Mouse (Mus musculus): ENCODE results near the gene D930007J09Rik.
A peak's percentile ranks its signal among the peaks of the same experiment; 100 is the strongest.

D930007J09Rik gene

DNA sequence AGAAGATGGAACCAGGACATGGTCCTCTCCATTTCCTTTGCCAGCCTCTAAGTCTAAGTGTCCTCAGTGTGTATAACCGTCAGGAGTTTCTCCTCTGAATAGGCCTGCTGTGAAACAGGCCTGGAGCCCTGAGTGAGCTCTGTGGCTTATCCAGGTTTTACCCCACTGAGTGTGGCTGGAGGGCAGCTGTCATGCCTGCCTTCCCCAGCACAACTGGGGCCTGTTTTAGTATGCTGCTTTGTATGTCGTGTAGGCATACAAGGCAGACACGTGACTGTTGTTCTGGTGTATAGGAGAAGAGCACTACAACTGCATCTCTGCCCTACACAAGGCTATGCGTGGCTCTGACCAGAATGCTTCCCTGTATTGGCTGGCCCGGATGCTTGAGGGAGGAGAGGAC, 17.3 kb upstream of the D930007J09Rik start:
- no peak for DNase-seq (ENCODE audit: low read depth)

GRCm38 (mm10) chr13:32819241-32819640, 16.6 kb upstream of the D930007J09Rik start:
- no peak for DNase-seq (ENCODE audit: low read depth)

DNA sequence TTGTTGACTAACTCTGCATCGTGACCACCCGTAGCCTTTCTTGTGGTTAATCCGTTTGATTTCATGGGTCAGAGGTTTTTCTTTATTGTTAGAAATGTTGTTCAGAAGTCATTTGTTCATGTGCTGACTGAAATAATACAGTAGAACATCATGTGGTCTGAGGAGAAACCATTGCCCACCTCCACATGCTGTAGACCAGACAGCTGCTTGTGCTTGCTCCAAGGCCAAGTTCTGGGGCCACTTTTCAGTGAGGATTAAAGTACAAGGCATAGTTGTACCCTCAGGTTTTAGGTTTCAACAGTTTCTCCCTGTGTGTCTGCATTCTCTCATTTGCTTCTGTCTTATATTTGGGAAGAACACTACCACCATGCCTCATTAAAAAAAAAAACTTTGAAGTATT, 5.0 kb upstream of the D930007J09Rik start:
- DNase-seq (ENCODE audit: low read depth) = no peak

DNA sequence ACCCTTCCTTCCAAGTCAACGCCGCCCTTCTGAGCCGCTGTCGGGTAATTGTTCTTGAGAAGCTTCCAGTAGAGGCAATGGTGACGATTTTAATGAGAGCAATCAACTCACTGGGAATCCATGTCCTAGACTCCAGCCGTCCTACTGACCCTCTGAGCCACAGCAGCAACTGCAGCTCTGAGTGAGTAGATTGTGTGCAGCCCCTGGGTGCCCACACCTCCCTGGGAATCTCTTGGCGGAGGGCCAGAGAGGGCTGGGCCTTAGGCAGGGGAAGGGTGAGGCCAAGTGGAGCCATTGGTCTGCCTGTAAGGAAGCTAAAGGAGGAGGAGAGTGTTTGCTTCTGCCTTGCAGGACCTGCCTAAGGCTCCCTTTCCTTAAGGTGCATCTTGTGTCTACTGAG, 4.2 kb upstream of the D930007J09Rik start:
- no peak for DNase-seq (ENCODE audit: low read depth)

- peak; percentile 8 for DNase-seq (ENCODE audit: low read depth)
These were observed 1.2 kb upstream of the D930007J09Rik start for GRCm38 (mm10) chr13:32803701-32804345.

- DNase-seq (ENCODE audit: low read depth) = peak; percentile 98
These were observed 892 bp downstream of the D930007J09Rik start, which contains the start of gene Wrnip1 for GRCm38 (mm10) chr13:32801693-32802221. TSS of gene Wrnip1 (plus strand) at chr13:32802038.

- DNase-seq (ENCODE audit: low read depth) = peak; percentile 58
These were observed 1.8 kb downstream of the D930007J09Rik start for GRCm38 (mm10) chr13:32800859-32801258.

- peak; percentile 67 for DNase-seq (ENCODE audit: low read depth)
These were observed 3.5 kb downstream of the D930007J09Rik start for GRCm38 (mm10) chr13:32799131-32799530.

DNA sequence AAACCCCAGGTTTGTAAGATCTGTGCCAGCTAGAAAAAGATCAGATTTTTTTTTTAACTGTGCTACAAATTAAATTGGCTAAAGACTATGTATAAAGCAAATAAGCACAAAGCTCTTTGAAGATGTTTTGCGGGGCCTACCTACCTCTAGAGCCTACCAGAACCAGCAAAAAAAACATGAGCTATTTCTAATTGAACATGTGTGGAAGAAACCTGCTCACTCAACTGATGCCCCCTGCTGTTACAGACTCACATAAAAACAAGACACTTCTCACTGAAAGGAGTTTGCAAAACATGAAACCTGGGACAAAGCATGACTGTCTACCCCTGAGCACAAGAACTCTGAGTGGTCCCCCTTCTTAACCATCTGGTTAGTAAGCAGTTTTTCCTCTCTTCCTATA, 5.6 kb downstream of the D930007J09Rik start:
- peak; percentile 13 for DNase-seq (ENCODE audit: low read depth)

GRCm38 (mm10) chr13:32795166-32795565, 7.5 kb downstream of the D930007J09Rik start:
- DNase-seq (ENCODE audit: low read depth) = no peak

GRCm38 (mm10) chr13:32794619-32795018, 8.0 kb downstream of the D930007J09Rik start:
- DNase-seq (ENCODE audit: low read depth) = no peak

DNA sequence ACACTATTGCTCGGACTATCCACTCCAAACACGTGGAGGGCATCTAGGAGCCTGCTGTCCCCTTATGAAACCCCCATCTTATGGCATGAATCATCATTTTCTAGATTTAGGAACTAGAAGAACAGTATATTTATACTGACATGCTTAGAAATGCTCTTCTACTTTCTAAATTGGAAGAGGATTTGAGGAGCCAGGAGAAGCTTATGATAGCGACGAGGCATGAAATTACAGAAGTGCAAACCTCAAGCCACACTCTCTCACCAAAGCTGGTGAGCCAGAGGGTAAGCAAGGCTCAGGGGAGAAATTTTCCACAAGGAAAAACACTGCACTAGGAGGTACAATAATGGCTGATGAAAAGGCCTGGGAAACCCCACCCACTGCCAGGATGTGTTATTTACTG, 12.9 kb downstream of the D930007J09Rik start:
- no peak for DNase-seq (ENCODE audit: low read depth)

- DNase-seq (ENCODE audit: low read depth) = no peak
These were observed 15.1 kb downstream of the D930007J09Rik start for GRCm38 (mm10) chr13:32787584-32787983.

DNA sequence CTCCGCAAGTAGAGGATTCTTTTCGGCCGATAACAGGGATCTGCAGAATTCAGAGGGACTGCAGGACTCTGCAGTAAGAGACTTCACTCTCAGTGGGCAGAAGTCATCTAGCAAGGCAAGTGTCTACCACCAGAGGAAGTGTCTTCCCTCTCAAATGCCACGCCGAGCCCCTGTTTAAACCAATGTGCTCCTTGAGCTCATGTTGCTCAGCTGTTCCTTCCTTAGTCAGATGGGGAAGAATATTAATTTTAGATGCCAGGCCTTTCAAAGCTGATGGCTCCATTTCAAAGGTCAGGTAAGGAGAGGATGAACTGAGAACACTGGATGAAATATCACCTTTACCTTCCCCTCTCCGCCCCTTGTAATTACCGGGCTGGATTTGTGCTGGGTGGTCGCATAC, 18.8 kb downstream of the D930007J09Rik start, which contains the start of gene Mylk4:
Gene Mylk4, minus strand, starts transcription at position 139 of the 400 bp plus-strand sequence.
- DNase-seq (ENCODE audit: low read depth) = no peak

GRCm38 (mm10) chr13:32783055-32783454, 19.6 kb downstream of the D930007J09Rik start:
- no peak for DNase-seq (ENCODE audit: low read depth)

- no peak for DNase-seq (ENCODE audit: low read depth)
These were observed 23.8 kb downstream of the D930007J09Rik start for GRCm38 (mm10) chr13:32778861-32779260.

DNA sequence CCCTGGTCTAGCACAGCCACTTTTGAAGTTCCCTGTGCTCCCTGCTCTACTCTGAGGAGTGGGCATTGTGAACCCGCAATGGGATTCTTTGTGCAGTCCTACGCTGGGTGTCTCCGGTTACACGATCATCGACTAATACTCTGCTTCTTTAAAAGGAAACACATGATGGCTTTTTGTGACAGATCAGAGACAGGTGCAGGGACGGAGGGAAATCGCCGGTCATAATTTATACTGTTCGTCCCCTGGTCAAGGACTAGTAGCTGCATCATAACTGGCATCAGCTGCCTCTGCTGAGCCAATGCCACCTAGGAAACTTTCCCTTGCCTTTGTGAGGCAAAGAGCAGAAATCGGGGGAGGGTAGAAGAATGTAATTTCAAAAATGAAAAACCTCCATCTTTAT, 26.3 kb downstream of the D930007J09Rik start:
- DNase-seq (ENCODE audit: low read depth) = no peak

- no peak for DNase-seq (ENCODE audit: low read depth)
These were observed 26.8 kb downstream of the D930007J09Rik start for GRCm38 (mm10) chr13:32775889-32776288.

- no peak for DNase-seq (ENCODE audit: low read depth)
These were observed 32.7 kb downstream of the D930007J09Rik start for GRCm38 (mm10) chr13:32769960-32770359.

GRCm38 (mm10) chr13:32768104-32768503, 34.5 kb downstream of the D930007J09Rik start:
- DNase-seq (ENCODE audit: low read depth) = peak; percentile 41

- no peak for DNase-seq (ENCODE audit: low read depth)
These were observed 38.2 kb downstream of the D930007J09Rik start for GRCm38 (mm10) chr13:32764448-32764847.

DNA sequence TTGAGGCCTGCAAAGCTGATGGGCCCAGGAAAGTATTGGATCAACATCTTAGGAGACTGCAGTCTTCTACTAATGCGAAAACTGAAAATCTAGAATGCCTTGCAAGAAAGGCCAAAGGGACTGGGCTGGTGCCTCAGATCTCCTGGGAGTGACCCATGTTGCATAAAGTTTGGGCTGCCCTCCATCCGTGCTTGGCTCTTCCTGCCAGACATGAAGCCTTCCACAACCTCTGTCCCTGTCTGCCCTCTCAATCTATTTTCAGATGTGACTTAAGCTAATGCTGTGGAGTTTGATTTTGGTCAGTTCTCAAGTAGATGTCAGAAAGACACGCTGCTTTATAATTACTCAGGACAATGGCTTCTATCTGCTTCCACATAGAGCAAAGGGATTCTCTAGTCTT, 39.5 kb downstream of the D930007J09Rik start:
- no peak for DNase-seq (ENCODE audit: low read depth)

- DNase-seq (ENCODE audit: low read depth) = no peak
These were observed 41.9 kb downstream of the D930007J09Rik start for GRCm38 (mm10) chr13:32760795-32761194.

GRCm38 (mm10) chr13:32759036-32759435, 43.6 kb downstream of the D930007J09Rik start:
- no peak for DNase-seq (ENCODE audit: low read depth)

All from naive thymus-derived CD4-positive, alpha-beta T cell, adult 2 months (primary cell).